Mouse (Mus musculus): ENCODE results near the gene Dennd4c.
A peak's percentile ranks its signal among the peaks of the same experiment; 100 is the strongest.
"Not testable (repeated sequence)": the region's sequence is repeated elsewhere in the genome, so short reads cannot be mapped to it uniquely, and the experiment has no call there.

The Dennd4c gene

DNA sequence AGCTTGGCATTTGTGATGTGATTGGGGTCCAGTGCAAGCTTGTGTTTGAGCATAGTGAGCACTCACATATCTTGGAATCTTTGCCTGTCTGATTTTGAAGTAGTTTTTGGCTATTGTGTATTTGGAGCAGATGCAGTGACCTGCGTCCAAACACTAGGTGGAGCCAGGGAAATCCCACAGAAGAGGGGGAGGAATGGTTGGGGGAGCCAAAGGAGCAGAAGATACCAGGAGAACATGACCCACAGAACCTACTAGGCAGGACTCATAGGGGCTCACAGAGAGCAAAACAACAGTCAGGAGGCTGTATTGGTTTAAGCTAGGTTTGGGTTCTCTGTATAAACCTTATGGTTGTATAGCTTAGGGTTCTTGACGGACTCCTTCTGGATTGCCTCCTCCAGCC, 62.2 kb downstream of the Dennd4c start:
- DNase-seq (ENCODE audit: low spot score) = no peak

DNA sequence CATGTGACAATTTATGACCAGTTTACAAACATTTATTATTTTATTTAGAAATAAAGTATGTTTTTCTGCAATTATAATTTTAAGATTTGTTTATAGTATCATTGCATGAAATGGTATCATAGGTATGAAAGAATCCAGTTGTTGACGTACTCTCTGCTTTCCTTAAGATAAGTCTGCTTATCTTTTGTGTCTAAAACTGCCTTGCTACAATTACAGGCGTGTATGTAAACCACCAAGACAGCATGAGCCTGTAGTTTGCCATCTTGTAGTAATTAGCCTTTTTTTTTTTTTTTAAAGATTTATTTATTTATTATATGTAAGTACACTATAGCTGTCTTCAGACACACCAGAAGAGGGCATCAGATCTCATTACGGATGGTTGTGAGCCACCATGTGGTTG, 66.5 kb downstream of the Dennd4c start:
- no peak for DNase-seq (ENCODE audit: low spot score)

DNA sequence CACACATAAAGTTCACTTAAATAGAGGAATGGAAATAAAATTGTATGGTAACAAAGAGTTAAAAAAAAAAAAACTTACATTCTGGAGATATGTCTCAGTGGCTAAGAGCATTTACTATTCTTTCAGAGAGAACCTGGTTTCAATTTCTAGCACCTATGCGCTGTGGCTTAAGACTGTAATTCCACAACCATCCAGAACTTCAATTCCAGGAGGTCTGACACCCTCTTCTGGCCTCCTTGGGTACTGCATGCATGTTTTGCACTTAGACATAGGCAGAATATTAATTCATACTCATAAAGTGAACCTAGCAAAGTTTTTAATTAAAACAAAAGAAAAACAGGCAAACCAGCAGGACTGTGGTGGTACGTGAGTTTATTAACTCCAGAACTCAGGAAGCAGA, 74.8 kb downstream of the Dennd4c start:
- peak; percentile 58 for DNase-seq (ENCODE audit: low spot score)

DNA sequence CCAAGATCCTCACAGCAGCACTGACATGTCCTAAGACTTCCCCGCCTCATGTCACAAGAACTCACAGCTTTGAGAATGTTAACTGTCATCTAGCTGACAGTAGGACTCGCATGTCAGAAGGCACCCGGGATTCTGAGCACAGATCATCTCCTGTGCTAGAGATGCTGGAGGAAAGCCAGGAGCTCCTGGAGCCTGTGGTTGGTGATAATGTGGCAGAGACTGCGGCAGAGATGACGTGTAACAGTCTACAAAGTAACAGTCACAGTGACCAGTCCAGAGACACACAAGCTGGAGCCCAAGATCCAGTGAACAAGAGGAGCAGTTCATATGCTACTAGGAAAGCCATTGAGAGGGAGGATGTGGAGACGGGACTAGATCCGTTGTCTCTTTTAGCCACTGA, 76.8 kb downstream of the Dennd4c start:
- DNase-seq (ENCODE audit: low spot score) = no peak

DNA sequence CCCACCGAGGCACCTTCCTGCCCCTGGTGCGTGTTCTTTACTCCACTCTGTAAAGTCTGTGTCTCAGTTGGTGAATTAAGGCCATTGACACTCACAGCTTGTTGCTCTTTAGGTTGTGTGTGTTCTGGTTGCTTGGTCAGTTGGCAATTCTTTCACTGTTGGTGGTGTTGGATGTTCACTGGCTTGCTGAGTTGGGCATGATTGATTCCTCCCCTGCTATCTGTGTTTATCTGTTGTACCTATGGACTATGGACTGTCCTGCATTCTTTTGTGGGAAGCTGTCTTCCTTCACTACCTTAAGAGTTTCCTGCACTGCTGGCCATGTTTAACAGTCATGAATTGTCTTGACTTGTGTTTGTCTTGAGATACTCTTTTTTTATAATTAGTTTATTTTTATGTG, 83.5 kb downstream of the Dennd4c start:
- no peak for DNase-seq (ENCODE audit: low spot score)

DNA sequence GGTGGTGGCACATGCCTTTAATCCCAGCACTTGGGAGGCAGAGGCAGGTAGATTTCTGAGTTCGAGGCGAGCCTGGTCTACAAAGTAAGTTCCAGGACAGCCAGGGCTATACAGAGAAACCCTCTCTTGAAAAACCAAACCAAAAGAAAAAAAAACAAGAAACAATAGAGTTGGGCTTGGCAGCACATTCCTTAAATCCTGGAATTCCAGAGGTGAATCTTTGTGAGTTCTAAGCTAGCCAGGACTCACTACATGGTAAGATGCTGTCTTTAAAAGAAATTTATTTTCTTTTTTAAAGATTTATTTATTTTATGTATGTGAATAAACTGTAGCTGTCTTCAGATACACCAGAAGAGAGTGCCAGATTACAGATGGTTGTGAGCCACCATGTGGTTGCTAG, 92.8 kb downstream of the Dennd4c start:
- DNase-seq (ENCODE audit: low spot score) = not testable (repeated sequence)

DNA sequence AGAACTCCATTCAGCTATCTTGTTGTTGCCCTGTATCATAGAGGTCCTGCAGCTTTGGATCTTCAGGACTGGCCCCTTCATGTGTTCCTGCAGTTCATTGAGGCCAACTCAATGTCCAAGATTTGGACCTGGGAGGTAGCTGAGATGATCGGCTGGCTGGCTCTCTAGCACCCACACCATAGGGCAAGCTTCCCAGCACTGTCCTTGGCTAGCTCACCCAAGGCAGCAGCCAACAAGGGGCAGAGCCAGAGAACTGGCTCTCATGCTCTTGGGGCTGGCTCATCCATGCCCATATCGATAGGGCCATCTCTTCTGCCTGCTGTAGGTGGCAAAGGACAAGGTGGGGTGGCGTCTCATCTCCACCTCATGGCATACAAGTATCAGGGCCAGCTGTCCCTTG, 97.0 kb downstream of the Dennd4c start:
- DNase-seq (ENCODE audit: low spot score) = no peak

DNA sequence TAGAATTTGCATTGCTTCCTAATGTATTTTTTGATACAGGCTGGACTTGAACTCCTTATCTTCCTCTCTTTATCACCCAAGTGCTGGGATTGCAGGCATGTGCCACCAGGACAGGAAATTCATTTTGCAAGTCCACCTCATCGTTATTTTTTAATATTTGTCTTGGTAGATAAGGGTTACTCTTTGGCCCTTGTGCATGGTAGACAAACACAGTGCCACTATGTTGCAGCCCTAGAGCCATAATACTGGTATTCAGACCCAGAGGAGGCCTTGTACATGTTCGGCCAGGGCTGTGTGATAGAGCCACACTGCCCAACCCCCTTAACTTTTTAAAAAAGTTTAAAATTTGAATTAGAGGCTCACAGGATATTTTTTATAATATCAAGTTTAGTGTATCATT, 98.9 kb downstream of the Dennd4c start:
- no peak for DNase-seq (ENCODE audit: low spot score)

DNA sequence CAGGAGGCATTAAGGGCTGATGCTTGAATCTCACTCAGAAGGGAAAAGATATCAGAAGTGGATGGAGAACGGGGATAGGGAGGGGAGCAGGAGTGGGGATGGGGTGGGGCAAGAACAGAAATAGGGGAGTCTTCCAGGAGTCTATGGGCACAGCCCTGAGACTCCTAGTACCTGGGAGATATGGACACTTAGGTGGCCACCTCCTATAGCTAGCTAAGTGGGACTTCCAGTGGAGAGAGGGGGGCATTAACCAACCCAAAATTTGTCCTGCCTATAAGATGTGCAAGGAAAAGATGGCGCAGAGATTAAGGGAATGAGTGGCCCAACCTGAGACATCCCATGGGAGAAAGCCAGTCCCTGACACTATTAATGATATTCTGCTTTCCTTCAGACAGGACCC, 103.0 kb downstream of the Dennd4c start:
- no peak for DNase-seq (ENCODE audit: low spot score)

DNA sequence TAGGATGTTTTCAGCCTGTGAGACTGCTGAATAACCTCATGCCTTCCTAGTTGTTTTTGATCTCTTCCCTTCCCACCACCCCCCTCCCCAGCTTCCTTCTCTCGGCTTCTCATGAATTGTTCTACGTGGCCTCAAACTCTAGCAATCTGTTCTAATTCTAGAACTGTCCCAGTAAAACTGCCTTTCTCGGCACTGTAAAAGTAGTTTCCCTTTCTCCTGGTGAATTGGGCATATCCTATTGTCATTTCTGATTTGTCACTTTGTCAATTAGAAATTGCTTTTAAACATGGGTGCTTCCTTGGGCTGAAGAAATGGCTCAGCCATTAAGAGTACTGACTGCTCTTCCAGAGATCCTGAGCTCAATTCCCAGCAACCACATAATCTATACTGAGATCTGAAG, 103.7 kb downstream of the Dennd4c start:
- no peak for DNase-seq (ENCODE audit: low spot score)

DNA sequence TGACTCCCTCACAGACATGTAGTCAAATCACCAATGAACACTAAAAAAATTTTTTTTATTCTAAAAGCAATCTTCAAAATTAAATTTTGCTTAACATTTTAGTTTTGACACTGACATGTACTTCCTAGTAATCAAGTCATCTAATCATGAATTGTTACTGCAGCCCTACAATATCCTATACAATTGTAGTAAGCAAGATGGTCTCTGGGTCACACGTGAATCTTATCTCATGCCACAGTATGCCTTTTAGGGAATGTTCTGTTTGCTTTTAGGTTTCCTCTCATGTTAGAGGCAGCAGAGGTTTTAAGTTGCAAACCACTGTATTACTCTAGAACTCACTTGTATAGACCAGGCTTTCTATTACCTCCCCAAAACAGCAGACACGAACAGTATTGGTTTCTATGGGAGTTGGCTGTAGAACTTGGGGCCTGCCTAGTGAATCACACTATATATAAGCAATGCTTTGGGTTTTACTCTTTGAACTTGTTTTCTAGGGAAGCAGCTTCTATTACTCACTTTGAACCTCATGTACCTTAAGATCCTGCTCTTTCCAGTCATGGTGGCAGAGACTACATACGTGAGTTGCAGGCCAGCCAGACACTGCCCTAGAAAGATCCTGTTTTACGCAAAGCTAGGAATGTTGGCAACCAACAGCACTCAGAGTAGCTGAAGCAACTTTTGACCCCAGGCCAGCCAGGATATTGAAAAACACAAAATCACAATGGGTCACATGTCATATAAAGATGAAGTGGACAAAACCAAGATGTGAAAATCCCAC, 104.6 kb downstream of the Dennd4c start:
- no peak for DNase-seq (ENCODE audit: low spot score)

DNA sequence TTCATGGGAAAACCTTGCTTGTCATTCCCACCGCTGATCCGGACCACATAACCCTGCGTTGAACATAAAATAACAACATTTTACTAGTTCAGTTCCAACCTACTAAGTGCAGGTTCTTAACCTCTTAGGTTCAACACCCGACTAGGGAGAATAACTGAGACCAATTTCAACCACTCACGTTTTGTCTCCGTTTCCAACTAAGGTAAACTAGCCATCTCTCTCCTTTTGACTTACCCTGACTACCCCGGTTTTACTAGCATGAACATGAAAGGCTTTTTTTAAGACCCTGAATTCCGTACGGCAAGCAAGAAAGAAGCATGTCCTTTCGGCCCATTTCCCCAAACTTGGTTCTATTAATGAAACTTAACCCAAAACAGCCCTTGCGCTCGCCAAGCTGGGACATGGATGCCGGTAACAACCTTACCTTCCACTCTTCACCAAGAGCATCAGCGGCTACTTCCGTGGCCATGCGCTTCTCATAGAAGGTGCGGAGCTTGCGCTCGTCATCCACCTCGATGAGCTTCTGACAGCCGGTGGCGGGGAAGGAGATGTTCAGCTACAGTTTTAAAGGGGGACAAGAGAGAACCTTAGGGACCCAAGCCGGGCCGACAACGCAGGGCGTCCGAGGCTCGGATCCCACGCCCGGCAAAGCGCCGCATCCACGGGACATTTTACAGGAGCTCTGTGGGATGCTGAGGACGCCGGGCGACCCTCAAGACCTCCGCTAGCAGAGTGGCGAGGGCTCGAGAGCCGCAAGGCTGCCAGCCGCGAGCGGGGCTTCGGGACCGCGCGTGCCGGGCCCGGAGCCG, 108.2 kb downstream of the Dennd4c start:
- DNase-seq (ENCODE audit: low spot score) = no peak

DNA sequence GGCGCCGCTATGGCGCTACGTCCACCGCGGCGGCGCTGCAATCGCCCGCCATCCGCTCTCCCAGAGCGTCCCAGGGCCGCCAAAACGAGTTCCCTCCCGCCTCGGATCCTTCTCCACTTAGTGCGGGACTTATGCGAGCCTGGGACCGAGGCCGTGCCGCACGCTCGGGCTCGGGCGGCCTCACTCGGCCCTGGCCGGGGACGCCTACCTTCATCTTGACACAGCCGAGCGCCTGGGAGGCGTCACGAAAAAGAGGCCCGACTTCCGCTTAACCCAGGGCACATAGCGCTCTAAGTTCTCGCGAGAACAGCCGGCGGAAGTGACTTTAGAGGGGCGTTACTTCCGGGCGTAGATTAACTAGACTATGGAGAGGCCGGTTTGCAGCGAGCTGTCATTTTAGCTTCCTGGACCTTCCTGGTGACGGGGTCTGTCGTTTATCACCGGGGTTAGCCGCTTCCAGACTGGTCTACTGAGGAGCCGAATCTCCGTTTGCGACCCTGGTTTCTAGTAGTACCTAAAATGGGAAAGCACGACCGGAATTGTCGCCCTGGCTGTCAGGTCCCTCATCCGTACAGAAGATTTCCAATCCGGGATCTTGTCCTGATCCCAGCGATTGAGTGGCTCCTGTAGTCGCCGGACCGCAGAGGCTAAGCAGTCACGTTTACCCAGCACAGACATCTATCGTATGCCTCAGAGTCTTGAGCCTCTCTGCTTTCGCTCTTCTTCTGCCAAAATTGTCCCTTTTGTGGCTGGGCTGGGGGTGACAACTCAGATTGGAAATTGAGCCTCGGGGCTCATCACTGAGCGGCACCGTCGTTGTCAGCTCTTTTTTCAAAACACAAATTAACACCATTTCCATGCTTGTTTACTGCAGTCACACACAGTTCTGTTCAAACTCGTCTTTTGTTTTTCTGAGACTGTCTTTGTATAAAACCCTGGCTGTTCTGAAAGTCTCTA, 109.0 kb downstream of the Dennd4c start, which contains the start of gene Rps6:
Rps6 (minus strand) TSS at position 300 of the 957 bp plus-strand sequence.
- peak; percentile 96 for DNase-seq (ENCODE audit: low spot score)

DNA sequence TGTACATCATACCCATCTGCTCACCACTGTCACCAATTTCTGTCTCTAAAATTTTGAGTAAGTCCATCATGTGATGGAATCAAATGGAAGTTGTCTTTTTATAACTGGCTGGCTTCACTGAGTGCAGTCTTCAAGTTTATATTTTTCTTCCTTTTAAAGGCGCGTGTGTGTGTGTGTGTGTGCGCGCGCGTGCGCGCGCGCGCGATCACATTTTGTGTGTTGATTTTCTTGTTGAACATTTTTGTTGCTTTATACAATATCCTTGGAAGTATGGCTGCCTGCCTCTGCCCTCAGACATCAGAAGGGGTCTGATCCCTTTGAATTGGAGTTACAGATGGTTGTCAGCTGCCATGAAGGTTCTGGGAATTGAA, 109.7 kb downstream of the Dennd4c start:
- DNase-seq (ENCODE audit: low spot score) = no peak

DNA sequence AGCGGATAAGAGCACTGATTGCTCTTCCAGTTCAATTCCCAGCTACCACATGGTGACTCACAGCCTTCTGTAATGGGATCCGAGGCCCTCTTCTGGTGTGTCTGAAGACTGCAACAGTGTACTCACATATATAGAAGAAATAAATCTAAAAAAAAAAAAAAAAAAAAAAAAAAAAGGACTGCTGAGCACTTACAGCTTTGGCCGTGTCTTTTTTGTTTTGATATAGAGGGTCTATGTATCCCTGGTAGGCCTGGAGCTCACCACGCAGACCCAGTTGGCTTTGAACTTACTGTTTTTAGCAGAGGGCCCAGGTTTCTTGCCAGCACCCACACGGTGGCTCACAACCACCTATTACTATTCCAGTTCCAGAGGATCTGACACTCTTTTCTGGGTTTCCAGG, 115.7 kb downstream of the Dennd4c start:
- DNase-seq (ENCODE audit: low spot score) = no peak

DNA sequence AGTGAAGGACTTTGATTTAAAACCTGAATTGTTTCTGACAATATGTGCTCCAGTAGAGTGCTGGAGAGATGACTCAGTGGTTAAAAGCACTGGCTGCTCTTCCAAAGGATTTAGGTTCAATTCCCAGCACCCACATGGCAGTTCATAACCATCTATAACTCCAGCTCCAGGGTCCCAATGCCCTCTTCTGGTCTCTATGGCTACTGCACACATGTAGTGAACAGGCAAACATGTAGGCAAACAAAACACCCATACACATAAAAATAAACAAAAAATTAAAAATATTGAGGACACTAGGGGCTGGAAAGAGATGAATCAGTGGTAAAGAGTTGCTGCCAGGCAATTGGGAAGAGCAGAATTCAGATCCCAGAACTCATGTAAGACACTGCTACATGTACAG, 123.6 kb downstream of the Dennd4c start:
- no peak for DNase-seq (ENCODE audit: low spot score)

DNA sequence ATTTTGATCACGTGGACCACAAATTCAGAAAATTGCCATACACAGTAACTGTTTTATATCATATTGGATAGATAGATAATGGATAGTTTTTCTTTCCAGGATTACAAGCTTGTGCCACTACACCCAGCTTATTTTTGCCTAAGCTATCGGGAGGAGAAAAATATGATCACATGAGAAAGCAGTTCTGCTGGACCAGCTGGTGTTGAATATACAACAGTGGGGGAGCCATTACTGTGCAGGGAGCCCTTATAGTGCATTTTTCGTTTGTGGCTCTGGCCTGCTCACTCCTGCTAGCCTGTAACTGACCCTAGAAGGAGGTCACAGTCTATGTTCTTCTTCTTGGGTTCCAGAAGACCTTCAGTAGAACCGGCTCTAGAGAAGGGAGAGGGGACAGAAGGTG, 124.7 kb downstream of the Dennd4c start:
- no peak for DNase-seq (ENCODE audit: low spot score)

DNA sequence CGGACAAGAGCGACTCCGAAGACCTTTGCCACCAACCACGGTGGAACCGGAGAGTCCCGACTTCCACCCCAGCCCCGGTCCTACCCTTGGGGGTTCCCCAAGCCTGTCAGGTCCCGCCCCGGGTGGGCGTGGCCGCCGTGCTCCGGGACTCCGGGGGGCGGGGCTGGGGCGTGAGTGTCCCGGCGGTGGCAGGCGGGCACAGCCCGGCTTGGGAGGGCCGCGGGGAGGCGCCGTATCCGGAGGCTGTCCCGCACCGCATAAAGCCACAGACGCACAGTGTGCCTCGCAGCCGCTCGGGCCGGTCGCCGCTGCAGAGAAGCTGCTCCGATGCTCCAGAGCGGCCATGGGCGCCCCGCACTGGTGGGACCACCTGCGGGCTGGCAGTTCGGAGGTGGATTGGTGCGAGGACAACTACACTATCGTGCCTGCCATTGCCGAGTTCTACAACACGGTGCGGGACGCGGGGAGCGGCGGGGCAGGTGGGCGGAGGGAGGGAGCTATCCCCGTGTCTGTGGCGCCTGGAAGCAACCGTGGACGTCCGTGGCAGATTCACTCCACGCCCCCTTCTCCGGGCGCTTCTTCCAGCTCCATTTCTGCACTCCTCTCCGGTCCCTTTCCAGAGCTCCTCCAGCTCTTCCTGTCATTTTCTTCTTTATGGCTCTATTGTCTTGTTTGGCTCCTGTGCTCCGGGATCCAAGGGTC, 125.9 kb downstream of the Dennd4c start, which contains the start of gene Acer2:
Acer2 (plus strand) TSS at position 251 of the 702 bp plus-strand sequence.
- peak; percentile 95 for DNase-seq (ENCODE audit: low spot score)

DNA sequence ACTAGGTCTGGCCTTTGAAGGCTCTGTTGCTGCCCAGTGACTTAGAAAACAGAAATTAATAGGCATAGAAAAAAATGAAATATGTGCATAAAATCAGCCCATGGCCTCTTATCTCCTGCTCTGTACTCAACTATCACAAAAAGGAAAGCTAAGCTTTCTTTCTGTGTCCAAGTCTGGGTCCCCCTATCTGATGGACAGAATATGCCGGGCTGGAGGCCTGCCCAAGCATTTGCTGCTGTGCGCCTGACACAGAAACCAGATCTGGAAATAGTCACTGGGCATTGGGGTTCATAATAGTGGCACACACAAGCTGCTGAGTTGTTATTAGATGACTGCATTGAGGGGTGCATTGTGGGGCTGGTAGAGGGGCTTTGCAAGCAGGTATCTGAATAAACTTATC, 131.1 kb downstream of the Dennd4c start:
- no peak for DNase-seq (ENCODE audit: low spot score)

DNA sequence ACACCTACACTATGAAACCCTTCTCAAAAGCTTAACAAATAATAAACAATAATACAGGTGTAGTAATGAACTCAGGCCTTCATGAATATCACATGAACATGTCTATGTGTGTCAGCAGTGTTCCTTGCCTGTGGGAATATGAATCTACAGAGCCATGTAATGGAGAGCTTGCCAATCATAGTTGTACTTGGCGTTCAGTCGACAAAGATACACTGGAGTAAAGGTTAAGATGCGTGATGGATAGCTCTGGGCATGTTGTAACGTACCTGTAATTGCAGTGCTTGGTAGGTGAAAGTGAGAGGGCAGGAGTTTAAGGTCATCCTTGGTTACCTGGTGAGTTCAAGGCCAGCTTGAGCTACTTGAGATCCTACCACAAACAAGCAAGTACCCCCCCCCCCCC, 132.8 kb downstream of the Dennd4c start:
- no peak for DNase-seq (ENCODE audit: low spot score)

DNA sequence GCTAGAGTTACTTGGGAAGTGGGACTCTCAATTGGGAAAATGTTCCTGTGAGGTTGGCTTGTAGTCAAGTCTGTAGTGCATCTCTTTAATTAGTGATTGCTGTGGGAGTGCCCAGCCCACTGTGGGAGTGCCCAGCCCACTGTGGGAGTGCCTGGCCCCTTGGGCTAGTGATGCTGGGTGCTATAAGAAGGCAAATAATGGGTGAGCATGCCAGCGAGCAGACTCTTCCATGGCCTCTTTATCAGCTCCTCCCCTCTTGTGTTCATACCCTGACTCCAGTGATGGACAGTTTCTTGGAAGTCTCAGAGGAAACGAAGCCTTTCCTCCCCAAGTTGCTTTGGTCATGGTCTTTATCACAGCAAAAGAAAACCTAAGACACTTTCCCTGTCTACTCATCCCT, 134.1 kb downstream of the Dennd4c start:
- no peak for DNase-seq (ENCODE audit: low spot score)

DNA sequence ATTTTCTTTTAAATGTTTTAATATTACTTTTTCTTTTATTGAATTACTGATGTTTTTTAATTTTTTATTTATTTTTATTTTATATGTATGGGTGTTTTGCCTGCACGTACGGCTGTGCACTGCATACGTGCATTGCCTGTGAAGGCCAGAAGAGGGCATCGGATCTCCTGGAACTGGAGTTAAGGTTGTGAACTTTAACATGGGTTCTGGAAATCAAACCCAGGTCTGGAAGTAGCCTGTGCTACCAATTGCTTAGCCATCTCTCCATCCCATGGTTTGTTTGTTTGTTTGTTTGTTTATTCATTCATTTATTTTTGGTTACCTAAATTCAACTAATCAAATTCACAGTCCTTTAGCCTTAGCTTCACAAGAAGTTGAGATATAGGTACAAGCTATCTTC, 136.6 kb downstream of the Dennd4c start:
- peak; percentile 31 for DNase-seq (ENCODE audit: low spot score)
